Mouse (Mus musculus): Measurements from ENCODE around the gene Sorbs1. TPM values are rescaled to one million over a fixed set of nuclear protein-coding genes. Genes with fewer than 3 reads are reported as not detected.

Gene Sorbs1
- polyA plus RNA-seq, 1 experiment: 111 TPM

GRCm38 (mm10) chr19:40363447-40363846 is 150.1 kb downstream of the Sorbs1 start:
- no peak overlapping the region for H3K4me3 ChIP-seq (ENCODE audit: insufficient read depth, low read length)
- H3K27ac ChIP-seq (ENCODE audit: insufficient read depth, low read length): no peak overlapping the region
- TF ChIP-seq CTCF (IDR thresholded peaks at IDR 0.05; ENCODE audit: borderline replicate concordance, insufficient read depth, low read length) (peak; percentile 39; the same call in 1 of the 2 replicates), POLR2A (IDR thresholded peaks at IDR 0.05; ENCODE audit: low read depth, low read length) (no peak)
- H3K4me1 ChIP-seq (ENCODE audit: control insufficient read depth, insufficient read depth, low read length): peaks cover 13% of the 10 kb centered on the region

- Histone ChIP-seq H3K4me1 (ENCODE audit: control insufficient read depth, insufficient read depth, low read length) (peaks cover 13% of the 10 kb centered on the region), H3K27ac (ENCODE audit: insufficient read depth, low read length) (no peak overlapping the region), H3K4me3 (ENCODE audit: insufficient read depth, low read length) (no peak overlapping the region)
- TF ChIP-seq POLR2A (IDR thresholded peaks at IDR 0.05; ENCODE audit: low read depth, low read length): no peak
- TF ChIP-seq CTCF (IDR thresholded peaks at IDR 0.05; ENCODE audit: borderline replicate concordance, insufficient read depth, low read length): no peak
These were observed 151.2 kb downstream of the Sorbs1 start for GRCm38 (mm10) chr19:40362203-40362865.

GRCm38 (mm10) chr19:40359712-40360394 is 153.7 kb downstream of the Sorbs1 start:
- TF ChIP-seq POLR2A (IDR thresholded peaks at IDR 0.05; ENCODE audit: low read depth, low read length): no peak
- TF ChIP-seq CTCF (IDR thresholded peaks at IDR 0.05; ENCODE audit: borderline replicate concordance, insufficient read depth, low read length): no peak
- H3K4me1 ChIP-seq (ENCODE audit: control insufficient read depth, insufficient read depth, low read length): no peaks in the 10 kb centered on the region
- no peak overlapping the region for H3K27ac ChIP-seq (ENCODE audit: insufficient read depth, low read length)
- no peak overlapping the region for H3K4me3 ChIP-seq (ENCODE audit: insufficient read depth, low read length)

GRCm38 (mm10) chr19:40356536-40357522 is 156.8 kb downstream of the Sorbs1 start:
- Histone ChIP-seq H3K27ac (ENCODE audit: insufficient read depth, low read length) (no peak overlapping the region), H3K4me3 (ENCODE audit: insufficient read depth, low read length) (no peak overlapping the region), H3K4me1 (ENCODE audit: control insufficient read depth, insufficient read depth, low read length) (no peaks in the 10 kb centered on the region)
- TF ChIP-seq POLR2A (IDR thresholded peaks at IDR 0.05; ENCODE audit: low read depth, low read length) (no peak), CTCF (IDR thresholded peaks at IDR 0.05; ENCODE audit: borderline replicate concordance, insufficient read depth, low read length) (no peak)

GRCm38 (mm10) chr19:40355075-40355474 is 158.5 kb downstream of the Sorbs1 start:
- TF ChIP-seq POLR2A (IDR thresholded peaks at IDR 0.05; ENCODE audit: low read depth, low read length): no peak
- no peak for TF ChIP-seq CTCF (IDR thresholded peaks at IDR 0.05; ENCODE audit: borderline replicate concordance, insufficient read depth, low read length)
- no peak overlapping the region for H3K4me3 ChIP-seq (ENCODE audit: insufficient read depth, low read length)
- H3K4me1 ChIP-seq (ENCODE audit: control insufficient read depth, insufficient read depth, low read length): no peaks in the 10 kb centered on the region
- no peak overlapping the region for H3K27ac ChIP-seq (ENCODE audit: insufficient read depth, low read length)

GRCm38 (mm10) chr19:40352006-40352405 is 161.6 kb downstream of the Sorbs1 start:
- Histone ChIP-seq H3K4me3 (ENCODE audit: insufficient read depth, low read length) (no peak overlapping the region), H3K27ac (ENCODE audit: insufficient read depth, low read length) (no peak overlapping the region), H3K4me1 (ENCODE audit: control insufficient read depth, insufficient read depth, low read length) (no peaks in the 10 kb centered on the region)
- TF ChIP-seq CTCF (IDR thresholded peaks at IDR 0.05; ENCODE audit: borderline replicate concordance, insufficient read depth, low read length): no peak
- TF ChIP-seq POLR2A (IDR thresholded peaks at IDR 0.05; ENCODE audit: low read depth, low read length): no peak

GRCm38 (mm10) chr19:40350835-40351234 is 162.7 kb downstream of the Sorbs1 start:
- H3K27ac ChIP-seq (ENCODE audit: insufficient read depth, low read length): no peak overlapping the region
- no peaks in the 10 kb centered on the region for H3K4me1 ChIP-seq (ENCODE audit: control insufficient read depth, insufficient read depth, low read length)
- no peak for TF ChIP-seq CTCF (IDR thresholded peaks at IDR 0.05; ENCODE audit: borderline replicate concordance, insufficient read depth, low read length)
- TF ChIP-seq POLR2A (IDR thresholded peaks at IDR 0.05; ENCODE audit: low read depth, low read length): no peak
- no peak overlapping the region for H3K4me3 ChIP-seq (ENCODE audit: insufficient read depth, low read length)

- TF ChIP-seq CTCF (IDR thresholded peaks at IDR 0.05; ENCODE audit: borderline replicate concordance, insufficient read depth, low read length) (no peak), POLR2A (IDR thresholded peaks at IDR 0.05; ENCODE audit: low read depth, low read length) (no peak)
- Histone ChIP-seq H3K4me3 (ENCODE audit: insufficient read depth, low read length) (no peak overlapping the region), H3K4me1 (ENCODE audit: control insufficient read depth, insufficient read depth, low read length) (no peaks in the 10 kb centered on the region), H3K27ac (ENCODE audit: insufficient read depth, low read length) (no peak overlapping the region)
These were observed 163.6 kb downstream of the Sorbs1 start for GRCm38 (mm10) chr19:40349713-40350671.

Measured in embryonic fibroblast, embryonic 13.5 days (primary cell).